Mouse (Mus musculus): ENCODE data around the gene Zfc3h1.

- TF ChIP-seq CTCF (IDR thresholded peaks at IDR 0.05; ENCODE audit: insufficient read depth, low read length) (no peak), POLR2A (IDR thresholded peaks at IDR 0.05; ENCODE audit: borderline replicate concordance, extremely low read depth, low read depth, low read length) (no peak)
Measured at GRCm38 (mm10) chr10:115478441-115479141, 93.8 kb downstream of the Zfc3h1 start.

Data from lung, adult 2 months (tissue).